Mouse (Mus musculus) liver, embryonic 11.5 days (tissue): ENCODE measurements around the gene Hps4. TPM values are rescaled to one million over a fixed set of nuclear protein-coding genes. Genes with fewer than 3 reads are reported as not detected.

ENCODE experiments used
- polyA plus RNA-seq: library from polyadenylated mRNA; unstranded; fragments of >200 nt; fragmentation: Nextera tagmentation; extraction: Ambion mirVana; gene quantifications from 2 replicates; pipeline ENCODE4 v1.2.1, GENCODE M21; 2014

Gene Hps4
- polyA plus RNA-seq, 1 experiment from 2014 or later, result 32.2 TPM

Other genes with a start within 250 kb of the Hps4 start
- 0.84 and 1.3 TPM in 2 replicates for gene Cryba4, start 90.6 kb upstream of the Hps4 start, polyA plus RNA-seq
- 0.31 and 0.45 TPM in 2 replicates for gene Crybb1, start 87.3 kb upstream of the Hps4 start, polyA plus RNA-seq
- 66.0 and 66.7 TPM in 2 replicates for gene Tpst2, start 66.4 kb upstream of the Hps4 start, polyA plus RNA-seq
- gene Tfip11, start 16.7 kb upstream of the Hps4 start, polyA plus RNA-seq, result 24.5 and 30.5 TPM in 2 replicates
- gene Srrd, start within 50 bp of the Hps4 start, polyA plus RNA-seq, result 35.3 and 36.5 TPM in 2 replicates
- gene Gm6583, start 12.9 kb downstream of the Hps4 start, polyA plus RNA-seq, result 0.29 and 0.36 TPM in 2 replicates
- gene Asphd2, start 51.8 kb downstream of the Hps4 start, polyA plus RNA-seq, result 2.6 and 3.7 TPM in 2 replicates
- gene Gm6588, start 106.3 kb downstream of the Hps4 start, polyA plus RNA-seq, result not detected in 2 replicates
- 0.08 TPM in 2 replicates for gene Sez6l, start 234.1 kb downstream of the Hps4 start, polyA plus RNA-seq